Mouse (Mus musculus): ENCODE data around the gene Slc37a4. TPM values are rescaled to one million over a fixed set of nuclear protein-coding genes. Genes with fewer than 3 reads are reported as not detected.
"Not testable (repeated sequence)": the region's sequence is repeated elsewhere in the genome, so short reads cannot be mapped to it uniquely, and the experiment has no call there.

Slc37a4 gene
- polyA plus RNA-seq, 1 experiment from 2014 or later = 62.9 TPM

- no peaks in the 10 kb centered on the region for H3K9me3 ChIP-seq
- H3K27me3 ChIP-seq = no peaks in the 10 kb centered on the region
- under 1% methylated on average over 38 of the region's 38 CpGs for WGBS
- peak overlapping the region; percentile 86 for H3K4me3 ChIP-seq
- peak overlapping the region; percentile 90 for H3K9ac ChIP-seq
- peak overlapping the region; percentile 87 for H3K27ac ChIP-seq (replicated peaks)
- H3K4me2 ChIP-seq = peak overlapping the region; percentile 93
- peaks cover 28% of the 10 kb centered on the region for H3K36me3 ChIP-seq
- peaks cover 22% of the 10 kb centered on the region for H3K4me1 ChIP-seq (replicated peaks)
- ATAC-seq (ENCODE audit: low read depth) = peak; percentile 87
These were observed 21.3 kb downstream of the Slc37a4 start for GRCm38 (mm10) chr9:44417892-44418363.

GRCm38 (mm10) chr9:44418519-44419385 lies 22.1 kb downstream of the Slc37a4 start, which contains the start of gene Ccdc84:
TSS of gene Ccdc84 (minus strand) at chr9:44418569.
- Histone ChIP-seq H3K9ac (peak within 1 kb of the TSS; percentile 90), H3K4me3 (peak within 1 kb of the TSS; percentile 86), H3K27ac (replicated peaks) (peak within 1 kb of the TSS; percentile 87), H3K36me3 (peaks cover 20% of the 10 kb centered on the region), H3K27me3 (no peaks in the 10 kb centered on the region), H3K9me3 (no peaks in the 10 kb centered on the region), H3K4me2 (peak within 1 kb of the TSS; percentile 93), H3K4me1 (replicated peaks) (peaks cover 22% of the 10 kb centered on the region)
- WGBS = 78% methylated on average over 14 of the region's 14 CpGs
- ATAC-seq (ENCODE audit: low read depth) = 0 out of 2 replicates have a peak, but pooled peaks have one; percentile 3

GRCm38 (mm10) chr9:44419730-44420129 lies 23.1 kb downstream of the Slc37a4 start:
- not testable (repeated sequence) for H3K9me3 ChIP-seq; H3K27me3 ChIP-seq; H3K4me2 ChIP-seq; H3K9ac ChIP-seq; H3K4me3 ChIP-seq; ATAC-seq (ENCODE audit: low read depth); H3K27ac ChIP-seq (replicated peaks)
- peaks cover 22% of the 10 kb centered on the region for H3K4me1 ChIP-seq (replicated peaks)
- H3K36me3 ChIP-seq = peaks cover 12% of the 10 kb centered on the region; the same call in 1 of the 2 replicates
- WGBS = 91% methylated on average over 9 of the region's 9 CpGs

DNA sequence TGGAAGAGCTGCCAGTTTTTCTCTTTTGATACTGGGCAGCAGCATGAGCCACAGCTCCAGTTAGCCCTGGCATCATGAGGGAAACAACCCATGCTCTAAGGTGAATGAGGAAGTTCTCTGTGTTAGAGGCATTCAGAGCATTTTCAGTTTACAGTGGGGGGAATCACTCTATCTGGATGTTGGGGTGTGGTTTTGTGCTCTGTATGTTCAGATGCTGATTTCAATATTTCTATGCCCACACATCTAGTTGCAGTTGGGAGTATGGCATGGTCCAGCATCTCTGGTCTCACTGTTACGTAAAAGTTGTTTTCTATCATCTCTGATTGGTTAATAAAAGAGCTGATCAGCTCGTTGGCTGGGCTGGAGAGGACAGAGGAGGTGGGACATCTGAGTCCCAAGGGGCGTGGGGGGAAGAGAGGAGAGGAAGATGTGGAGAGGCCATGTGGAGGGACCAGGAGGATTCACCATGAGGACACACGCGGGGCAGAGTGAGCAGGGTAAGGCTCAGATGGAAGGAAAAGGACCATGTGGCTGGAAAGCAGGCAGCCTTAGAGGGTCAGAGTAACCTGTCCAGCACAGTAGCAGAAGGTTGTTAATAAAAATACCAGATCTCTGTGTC lies 23.7 kb downstream of the Slc37a4 start:
- H3K36me3 ChIP-seq = peaks cover 8% of the 10 kb centered on the region; the same call in 1 of the 2 replicates
- H3K9ac ChIP-seq = no peak overlapping the region
- WGBS = 76% methylated on average over 5 of the region's 5 CpGs
- H3K4me3 ChIP-seq = no peak overlapping the region
- no peak overlapping the region for H3K4me2 ChIP-seq
- no peak overlapping the region for H3K27ac ChIP-seq (replicated peaks)
- H3K4me1 ChIP-seq (replicated peaks) = peaks cover 22% of the 10 kb centered on the region
- ATAC-seq (ENCODE audit: low read depth) = no peak
- no peaks in the 10 kb centered on the region for H3K27me3 ChIP-seq
- no peaks in the 10 kb centered on the region for H3K9me3 ChIP-seq

DNA sequence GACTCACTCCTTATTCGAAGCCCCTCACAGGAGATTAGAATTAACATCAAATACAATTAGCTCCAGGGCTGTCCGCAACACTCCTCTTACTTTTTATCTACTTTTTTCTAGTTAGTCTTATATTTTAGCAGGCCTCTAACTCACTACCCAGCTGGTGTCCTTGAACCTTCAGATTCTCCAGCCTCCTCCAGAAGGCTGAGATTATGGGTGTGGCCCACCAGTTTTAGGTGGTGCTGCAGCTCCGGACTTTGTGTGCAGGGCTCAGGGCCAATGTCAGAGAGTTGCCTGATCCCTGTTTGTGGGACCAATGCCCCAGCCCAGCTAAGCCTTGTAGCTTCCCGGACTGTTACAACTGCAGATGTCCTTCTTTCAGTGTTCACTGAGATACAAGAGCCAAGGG lies 26.9 kb downstream of the Slc37a4 start:
- H3K9me3 ChIP-seq = no peaks in the 10 kb centered on the region
- no peak overlapping the region for H3K27ac ChIP-seq (replicated peaks)
- H3K4me1 ChIP-seq (replicated peaks) = peaks cover 4% of the 10 kb centered on the region; the same call in 1 of the 2 replicates
- H3K9ac ChIP-seq = no peak overlapping the region
- no peak overlapping the region for H3K4me3 ChIP-seq
- WGBS = 98% methylated on average over 4 of the region's 4 CpGs
- H3K27me3 ChIP-seq = no peaks in the 10 kb centered on the region
- ATAC-seq (ENCODE audit: low read depth) = no peak
- H3K36me3 ChIP-seq = no peaks in the 10 kb centered on the region
- H3K4me2 ChIP-seq = no peak overlapping the region

- no peaks in the 10 kb centered on the region for H3K9me3 ChIP-seq
- H3K4me3 ChIP-seq = no peak overlapping the region
- H3K9ac ChIP-seq = no peak overlapping the region
- peaks cover 3% of the 10 kb centered on the region for H3K4me1 ChIP-seq (replicated peaks)
- WGBS = 52% methylated on average over 5 of the region's 5 CpGs
- H3K27ac ChIP-seq (replicated peaks) = no peak overlapping the region
- no peak for ATAC-seq (ENCODE audit: low read depth)
- no peaks in the 10 kb centered on the region for H3K36me3 ChIP-seq
- H3K27me3 ChIP-seq = no peaks in the 10 kb centered on the region
- H3K4me2 ChIP-seq = no peak overlapping the region
These were observed 36.0 kb downstream of the Slc37a4 start for GRCm38 (mm10) chr9:44432577-44433185.

GRCm38 (mm10) chr9:44435747-44436146 lies 39.1 kb downstream of the Slc37a4 start:
- no peak for ATAC-seq (ENCODE audit: low read depth)
- 79% methylated on average over 6 of the region's 6 CpGs for WGBS
- Histone ChIP-seq H3K27ac (replicated peaks) (no peak overlapping the region), H3K4me1 (replicated peaks) (peaks cover 3% of the 10 kb centered on the region), H3K36me3 (no peaks in the 10 kb centered on the region), H3K4me3 (no peak overlapping the region), H3K9ac (no peak overlapping the region), H3K4me2 (no peak overlapping the region), H3K9me3 (no peaks in the 10 kb centered on the region), H3K27me3 (no peaks in the 10 kb centered on the region)

- H3K9ac ChIP-seq = no peak within 1 kb of the TSS
- H3K27me3 ChIP-seq = no peaks in the 10 kb centered on the region
- 73% methylated on average over 19 of the region's 19 CpGs for WGBS
- no peak for ATAC-seq (ENCODE audit: low read depth)
- H3K4me1 ChIP-seq (replicated peaks) = no peaks in the 10 kb centered on the region
- H3K4me3 ChIP-seq = no peak within 1 kb of the TSS
- no peaks in the 10 kb centered on the region for H3K9me3 ChIP-seq
- no peak within 1 kb of the TSS for H3K4me2 ChIP-seq
- no peaks in the 10 kb centered on the region for H3K36me3 ChIP-seq
- no peak within 1 kb of the TSS for H3K27ac ChIP-seq (replicated peaks)
These were observed 44.3 kb downstream of the Slc37a4 start, which contains the start of gene Foxr1 for GRCm38 (mm10) chr9:44440961-44441360. TSS of gene Foxr1 (minus strand) at chr9:44441136.

GRCm38 (mm10) chr9:44444402-44445025 lies 47.9 kb downstream of the Slc37a4 start:
- 85% methylated on average over 7 of the region's 7 CpGs for whole genome bisulfite sequencing
- not testable (repeated sequence) for H3K9me3 ChIP-seq; H3K4me2 ChIP-seq; ATAC-seq (ENCODE audit: low read depth); H3K36me3 ChIP-seq; H3K27ac ChIP-seq (replicated peaks); H3K9ac ChIP-seq; H3K4me3 ChIP-seq; H3K27me3 ChIP-seq; H3K4me1 ChIP-seq (replicated peaks)

DNA sequence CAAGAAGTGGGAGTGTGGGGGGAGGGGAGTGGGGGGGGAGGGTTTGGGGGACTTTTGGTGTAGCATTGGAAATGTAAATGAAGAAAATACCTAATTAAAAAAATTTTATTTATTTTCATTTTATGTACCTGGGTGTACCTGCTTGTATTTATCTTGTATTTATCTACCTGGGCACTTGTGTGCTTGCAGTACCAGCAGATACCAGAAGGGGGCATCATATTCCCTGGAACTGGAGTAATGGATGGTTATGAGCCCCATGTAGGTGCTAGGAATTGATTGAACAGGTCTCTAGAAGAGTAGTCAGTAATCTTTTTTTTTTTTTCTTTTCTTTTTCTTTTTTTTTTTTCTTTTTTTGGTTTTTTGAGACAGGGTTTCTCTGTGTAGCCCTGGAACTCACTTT lies 53.7 kb downstream of the Slc37a4 start:
- ATAC-seq (ENCODE audit: low read depth) = no peak
- H3K4me2 ChIP-seq = no peak overlapping the region
- H3K9ac ChIP-seq = no peak overlapping the region
- H3K36me3 ChIP-seq = no peaks in the 10 kb centered on the region
- H3K9me3 ChIP-seq = no peaks in the 10 kb centered on the region
- peaks cover 16% of the 10 kb centered on the region for H3K27me3 ChIP-seq
- no peak overlapping the region for H3K27ac ChIP-seq (replicated peaks)
- H3K4me3 ChIP-seq = no peak overlapping the region
- H3K4me1 ChIP-seq (replicated peaks) = peaks cover 7% of the 10 kb centered on the region

Data from neural tube, embryonic 13.5 days (tissue).